Mouse (Mus musculus) ES-E14 (cell line): Measurements from ENCODE around the gene Cage1. TPM values are rescaled to one million over a fixed set of nuclear protein-coding genes. Genes with fewer than 3 reads are reported as not detected.

Experiments
- DNase-seq: peaks from one replicate; pipeline ENCODE4 v3.0.0-alpha.2; 2013; ENCODE audit warnings: low read depth, low spot score
- H3K27ac ChIP-seq: 2 replicates; pipeline ENCODE4 v1.5.1; 2012; ENCODE audit warnings: low read depth, mild to moderate bottlenecking, low read length, moderate library complexity, mixed read lengths; ENCODE audit not compliant: poor library complexity, insufficient read depth, severe bottlenecking
- H3K36me3 ChIP-seq: 2 replicates; pipeline ENCODE4 v1.6.1; 2012; ENCODE audit warnings: mild to moderate bottlenecking, low read length, moderate library complexity, mixed read lengths; ENCODE audit not compliant: control insufficient read depth, poor library complexity, insufficient read depth, severe bottlenecking
- H3K4me1 ChIP-seq, 2 experiments: fragments of 150-350 bp in 1 of 2; sonication (generic) in 1 of 2; 2 replicates each; pipeline ENCODE4 v1.6.1; 2012; ENCODE audit warnings: low read length in 2 of 2, mild to moderate bottlenecking in 1 of 2, mixed read lengths in 1 of 2; ENCODE audit not compliant: control insufficient read depth in 2 of 2, insufficient read depth in 2 of 2, poor library complexity in 1 of 2
- H3K4me3 ChIP-seq, 2 experiments: fragments of 150-350 bp in 1 of 2; sonication (generic) in 1 of 2; 2 replicates each; pipeline ENCODE4 v1.5.1; 2012; ENCODE audit warnings: low read length in 2 of 2, low read depth in 1 of 2, mild to moderate bottlenecking in 1 of 2, mixed read lengths in 1 of 2; ENCODE audit not compliant: insufficient read depth in 1 of 2, poor library complexity in 1 of 2, severe bottlenecking in 1 of 2
- H3K9ac ChIP-seq: 2 replicates; pipeline ENCODE4 v1.6.1; 2012; ENCODE audit warnings: low read depth, mild to moderate bottlenecking, low read length, mixed read lengths; ENCODE audit not compliant: poor library complexity, insufficient read depth, severe bottlenecking
- H3K9me3 ChIP-seq: fragments of 150-350 bp; sonication (generic); 2 replicates; pipeline ENCODE4 v1.6.1; 2012; ENCODE audit warnings: low read depth, mild to moderate bottlenecking, low read length; ENCODE audit not compliant: control insufficient read depth, insufficient read depth
- CHD2 ChIP-seq: IDR thresholded peaks from 2 replicates; pipeline ENCODE4 v1.6.1; 2014; ENCODE audit warnings: mild to moderate bottlenecking, low read depth, low read length, inconsistent platforms
- HCFC1 ChIP-seq: IDR thresholded peaks from 2 replicates; pipeline ENCODE4 v1.6.1; 2012; ENCODE audit warnings: low read length, inconsistent platforms, borderline replicate concordance; ENCODE audit not compliant: insufficient read depth
- MAFK ChIP-seq: IDR thresholded peaks from 2 replicates; pipeline ENCODE4 v1.6.1; 2014; ENCODE audit warnings: mild to moderate bottlenecking, low read depth, low read length, inconsistent platforms; ENCODE audit not compliant: insufficient read depth
- ZC3H11A ChIP-seq: IDR thresholded peaks from 2 replicates; pipeline ENCODE4 v1.6.1; 2012; ENCODE audit warnings: low read depth, mild to moderate bottlenecking, inconsistent platforms, low read length, borderline replicate concordance
- ZNF384 ChIP-seq: IDR thresholded peaks from 2 replicates; pipeline ENCODE4 v1.6.1; 2012; ENCODE audit warnings: low read depth, low read length, inconsistent platforms
- in situ Hi-C, 2 experiments: fragments of 600-800 bp; cut with MboI; formaldehyde crosslinking; loops; one replicate each; pipeline ENCODE4 v1.15.1; 2025; ENCODE audit warnings: low sequenced_read_pairs in 2 of 2, inconsistent platforms in 1 of 2; ENCODE audit not compliant: unreplicated experiment in 2 of 2
- total RNA-seq: library from RNA; depleted of rRNA; stranded (reverse); fragments of 300-350 nt; gene quantifications from 2 replicates; pipeline ENCODE4 v1.2.3, GENCODE M21; 2012

Gene Cage1
- total RNA-seq, 1 experiment = 0.54 TPM

GRCm38 (mm10) chr13:37969337-37969736 is 67.5 kb downstream of the Cage1 start:
- Histone ChIP-seq H3K4me3 (no peak overlapping the region), H3K9me3 (no peaks in the 10 kb centered on the region), H3K27ac (no peak overlapping the region), H3K4me1 (peaks cover 2 to 15% of the 10 kb centered on the region in 2 experiments; a peak in 3 of 4 replicates), H3K9ac (no peak overlapping the region), H3K36me3 (no peaks in the 10 kb centered on the region; the same call in 1 of the 2 replicates)
- no peak for TF ChIP-seq CHD2
- TF ChIP-seq HCFC1 = no peak
- TF ChIP-seq ZNF384 = no peak
- TF ChIP-seq MAFK = no peak
- TF ChIP-seq ZC3H11A = peak; percentile 58; the same call in 1 of the 2 replicates
- in situ Hi-C loops = no loop called here
- DNase-seq = peak; percentile 68

- H3K9me3 ChIP-seq = no peaks in the 10 kb centered on the region
- H3K27ac ChIP-seq = no peak overlapping the region
- no peak for DNase-seq
- peak overlapping the region; percentile 2 to 34; a peak in 3 of 4 replicates for H3K4me3 ChIP-seq
- in situ Hi-C loops = no loop called here
- H3K36me3 ChIP-seq = no peaks in the 10 kb centered on the region; the same call in 1 of the 2 replicates
- H3K4me1 ChIP-seq = peaks cover 2 to 19% of the 10 kb centered on the region in 2 experiments; a peak in 3 of 4 replicates
- H3K9ac ChIP-seq = peak overlapping the region; percentile 5; the same call in 1 of the 2 replicates
- no peak for TF ChIP-seq ZC3H11A
- TF ChIP-seq HCFC1 = no peak
- TF ChIP-seq ZNF384 = no peak
- TF ChIP-seq CHD2 = no peak
- TF ChIP-seq MAFK = no peak
Measured at GRCm38 (mm10) chr13:37967565-37967964, 69.3 kb downstream of the Cage1 start.

GRCm38 (mm10) chr13:37967052-37967437 is 69.8 kb downstream of the Cage1 start:
- no peaks in the 10 kb centered on the region for H3K36me3 ChIP-seq
- peak overlapping the region; percentile 5; the same call in 1 of the 2 replicates for H3K9ac ChIP-seq
- DNase-seq = no peak
- H3K27ac ChIP-seq = no peak overlapping the region
- no peaks in the 10 kb centered on the region for H3K9me3 ChIP-seq
- in situ Hi-C loops = no loop called here
- TF ChIP-seq ZNF384 (no peak), CHD2 (no peak), HCFC1 (no peak)
- peaks cover 2 to 19% of the 10 kb centered on the region in 2 experiments; a peak in 3 of 4 replicates for H3K4me1 ChIP-seq
- H3K4me3 ChIP-seq = peak overlapping the region in 1 of 2 experiments; percentile 34; a peak in 3 of 4 replicates

GRCm38 (mm10) chr13:37966256-37967051 is 70.4 kb downstream of the Cage1 start:
- no peaks in the 10 kb centered on the region for H3K9me3 ChIP-seq
- H3K36me3 ChIP-seq = no peaks in the 10 kb centered on the region
- in situ Hi-C loops = no loop called here
- DNase-seq = no peak
- no peak overlapping the region for H3K4me3 ChIP-seq
- no peak for TF ChIP-seq HCFC1
- TF ChIP-seq ZNF384 = no peak
- no peak for TF ChIP-seq ZC3H11A
- TF ChIP-seq MAFK = no peak
- no peak for TF ChIP-seq CHD2
- H3K4me1 ChIP-seq = peaks cover 2 to 19% of the 10 kb centered on the region in 2 experiments; a peak in 3 of 4 replicates
- no peak overlapping the region for H3K27ac ChIP-seq
- no peak overlapping the region for H3K9ac ChIP-seq
